Mouse (Mus musculus): ENCODE measurements around the gene Muc5b.

GRCm38 (mm10) chr7:141874891-141875290, 36.0 kb downstream of the Muc5b start:
- TF ChIP-seq CTCF (IDR thresholded peaks at IDR 0.05; ENCODE audit: low read depth) (no peak), EP300 (IDR thresholded peaks at IDR 0.05; ENCODE audit: low read depth) (no peak)

Measured in liver, embryonic 14.5 days (tissue).